Mouse (Mus musculus) cerebellum, postnatal 4 days (tissue): Measurements from ENCODE around the gene Vps13c.

Source experiments
- DNase-seq, 2 experiments: peaks; one replicate each; pipeline ENCODE4 v3.0.0; 2022; ENCODE audit warnings: low spot score in 2 of 2, mixed read lengths in 1 of 2

The Vps13c gene

DNA sequence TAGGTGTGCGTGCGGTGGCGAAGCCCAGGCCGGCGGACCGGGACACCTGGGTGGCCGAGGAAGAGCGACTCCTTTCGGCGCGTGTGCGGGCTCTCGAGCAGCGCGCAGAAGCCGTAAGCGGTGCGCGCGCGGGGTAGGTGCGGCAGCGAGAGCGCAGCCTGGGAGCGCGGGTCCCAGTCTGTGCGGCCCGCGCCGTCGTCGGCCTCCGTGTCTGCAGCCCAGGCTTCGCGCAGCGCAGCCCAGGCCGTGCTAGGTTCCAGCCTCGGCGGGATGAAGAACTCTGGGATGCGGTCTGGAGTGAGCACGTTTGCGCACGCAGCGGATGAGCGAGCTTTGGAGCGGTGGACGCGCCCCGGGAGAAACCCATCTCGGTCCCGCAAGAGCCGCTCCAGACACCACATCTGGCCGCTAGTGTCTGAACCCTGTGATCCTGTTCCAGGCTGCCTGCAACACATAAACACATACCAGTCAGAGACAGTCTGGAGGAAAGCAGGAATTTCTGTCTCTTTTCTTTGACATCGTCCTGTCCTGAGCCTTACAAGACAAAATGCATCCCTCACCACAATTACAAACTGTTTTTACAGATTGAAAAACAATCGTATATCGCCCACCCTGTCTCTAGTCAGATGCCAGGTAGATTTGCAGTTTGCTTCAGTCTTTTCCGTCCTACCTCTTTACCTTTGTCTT is 8.7 kb upstream of the Vps13c start:
- no peak for DNase-seq

DNA sequence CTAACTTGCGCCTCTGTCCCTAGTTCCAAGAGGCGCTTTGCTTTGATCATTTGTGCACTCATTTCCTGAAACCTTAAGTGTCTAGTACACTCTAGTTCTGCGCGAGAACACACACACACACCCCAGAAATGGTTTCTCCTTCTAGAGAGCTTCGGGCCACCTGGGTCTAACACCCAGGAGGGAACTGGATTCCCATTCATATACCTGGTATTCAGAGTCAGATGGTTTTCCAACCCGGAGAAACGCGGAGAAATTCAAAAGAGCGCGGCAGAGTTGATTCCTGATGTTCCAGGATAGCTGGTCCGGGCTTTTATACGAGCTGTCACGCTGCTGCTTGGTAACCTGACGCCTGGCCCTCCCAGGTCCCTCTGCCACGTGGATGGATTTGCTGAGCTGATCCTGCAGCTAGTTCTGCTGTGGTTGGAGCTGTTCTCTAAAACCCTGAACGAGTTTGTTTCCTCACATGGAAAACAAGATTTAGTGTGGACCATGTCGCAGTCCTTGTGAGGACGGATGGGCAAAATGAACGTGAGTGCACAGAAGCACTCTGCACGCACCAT is 8.1 kb upstream of the Vps13c start, which contains the start of gene C2cd4a:
Gene C2cd4a, minus strand, starts transcription at position 285 of the 560 bp plus-strand sequence.
- DNase-seq = peak in 1 of 2 experiments; percentile 8

DNA sequence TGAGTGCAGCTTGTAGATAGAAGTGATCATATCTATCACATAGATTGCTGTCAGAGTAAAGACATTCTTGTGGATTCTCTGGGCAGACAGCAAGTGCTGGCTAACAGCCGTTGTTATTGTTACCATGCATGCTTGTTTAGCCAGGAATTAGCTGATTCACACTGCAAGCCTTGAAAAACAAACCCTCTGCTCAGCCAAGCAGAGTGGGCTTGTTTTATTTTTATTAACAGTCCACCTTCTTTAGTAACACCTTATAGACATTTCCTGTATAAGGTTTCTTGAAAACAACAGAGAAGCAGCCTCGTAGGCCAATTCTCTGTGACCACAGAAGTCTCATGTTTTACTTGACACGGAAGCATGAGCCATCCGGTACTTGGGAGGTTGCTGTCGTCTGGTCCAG is 5.7 kb upstream of the Vps13c start:
- no peak for DNase-seq

- no peak for DNase-seq
These were observed 2.9 kb upstream of the Vps13c start for GRCm38 (mm10) chr9:67837311-67837710.

GRCm38 (mm10) chr9:67842797-67843196 is 2.6 kb downstream of the Vps13c start:
- no peak for DNase-seq

DNA sequence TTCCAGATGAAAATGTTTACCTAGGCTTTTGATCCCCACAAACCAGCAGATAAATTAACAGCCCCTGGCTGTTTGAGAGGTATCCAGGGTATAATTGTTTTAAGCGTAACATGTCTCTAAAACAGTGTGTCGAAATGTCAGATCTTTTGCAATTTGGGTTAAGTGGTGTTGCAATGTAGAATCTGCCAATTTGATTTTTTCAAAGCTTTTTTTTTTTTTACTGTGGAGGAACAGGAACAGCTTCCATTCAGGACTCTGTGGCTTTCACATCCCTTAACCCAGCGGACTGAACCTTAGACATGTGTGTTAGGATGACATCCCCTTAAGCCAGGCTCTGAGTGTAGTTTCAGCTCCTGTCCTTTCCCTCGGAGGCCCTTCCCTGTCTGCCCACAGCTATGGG is 4.8 kb downstream of the Vps13c start:
- no peak for DNase-seq

DNA sequence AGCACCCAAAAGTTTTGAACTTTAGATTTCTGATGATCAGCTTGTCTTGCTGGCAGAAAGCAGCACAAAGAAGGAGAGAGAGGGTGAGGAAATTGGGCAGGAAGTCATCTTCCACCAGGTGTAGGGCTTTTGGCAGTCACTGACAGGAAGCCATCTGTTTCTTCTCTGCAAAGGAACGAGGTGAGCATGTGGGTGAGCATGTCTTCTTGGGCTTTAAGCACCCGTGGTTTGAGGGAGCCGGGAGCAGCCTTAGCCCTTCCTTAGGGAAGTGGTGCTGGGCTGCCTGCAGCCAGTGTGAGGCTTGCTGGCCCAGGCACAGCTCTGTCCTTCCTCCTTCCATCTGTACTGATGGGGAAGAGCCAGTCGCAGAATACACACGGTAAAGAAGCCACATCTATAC is 5.5 kb downstream of the Vps13c start:
- DNase-seq = no peak

GRCm38 (mm10) chr9:67846089-67846488 is 5.9 kb downstream of the Vps13c start:
- DNase-seq = no peak

DNA sequence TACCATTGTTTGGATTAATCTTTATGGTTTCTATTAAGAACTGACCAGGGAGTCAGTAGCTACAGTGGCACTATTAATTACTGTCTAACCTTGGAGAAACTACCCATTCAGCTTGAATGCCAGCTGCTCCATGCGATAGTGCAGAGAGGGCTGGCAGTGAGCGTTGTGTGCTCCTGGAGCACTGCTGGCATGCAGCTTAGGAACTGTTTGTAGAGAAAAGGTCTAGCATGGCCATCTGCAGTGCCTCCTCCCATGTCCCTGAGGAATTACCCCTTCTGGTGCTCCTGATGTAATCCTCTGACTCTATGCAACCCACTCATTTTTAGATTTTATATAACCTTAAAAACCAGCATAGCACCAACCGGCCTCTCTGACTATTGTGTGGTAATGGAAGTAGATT is 7.4 kb downstream of the Vps13c start:
- no peak for DNase-seq

DNA sequence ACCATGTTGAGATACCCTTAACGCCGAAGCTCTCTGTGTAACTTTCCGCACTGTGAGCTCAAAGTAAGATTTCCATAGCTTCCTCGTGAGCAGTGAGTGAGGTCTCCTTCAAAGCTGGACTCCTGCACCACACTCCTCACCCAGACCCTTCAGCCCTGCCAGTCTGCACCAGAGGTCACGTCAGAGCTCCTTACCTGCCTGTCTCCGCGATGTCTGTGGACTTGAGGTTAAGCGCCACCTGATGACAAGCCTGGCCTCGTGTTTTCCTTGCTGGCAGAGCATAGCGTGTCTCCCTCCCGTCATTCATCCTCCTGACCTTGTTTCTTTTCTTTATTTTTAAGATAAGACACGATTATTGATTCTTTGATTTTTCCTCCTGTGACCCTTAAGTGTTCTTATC is 9.2 kb downstream of the Vps13c start:
- DNase-seq = no peak

DNA sequence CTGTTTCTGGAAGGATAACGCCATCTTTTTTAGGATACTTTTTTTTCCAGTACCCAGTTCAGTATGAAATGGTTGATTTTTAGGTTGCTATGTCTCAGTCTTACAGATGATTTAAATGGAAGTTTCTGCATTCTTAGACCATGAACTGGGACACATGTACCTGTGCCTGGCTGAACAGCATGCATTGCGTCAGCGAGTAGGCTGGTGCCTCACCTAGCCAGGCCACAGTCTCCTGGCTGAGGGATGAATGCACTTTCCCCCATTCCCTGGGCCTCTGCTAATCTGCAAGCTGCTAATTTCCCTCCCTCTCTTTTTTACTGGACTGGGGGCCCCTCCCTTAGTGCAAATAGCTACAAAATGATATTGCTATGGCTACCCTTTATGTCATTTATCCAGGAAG is 9.7 kb downstream of the Vps13c start:
- DNase-seq = no peak

- no peak for DNase-seq
These were observed 11.0 kb downstream of the Vps13c start for GRCm38 (mm10) chr9:67851150-67851549.

DNA sequence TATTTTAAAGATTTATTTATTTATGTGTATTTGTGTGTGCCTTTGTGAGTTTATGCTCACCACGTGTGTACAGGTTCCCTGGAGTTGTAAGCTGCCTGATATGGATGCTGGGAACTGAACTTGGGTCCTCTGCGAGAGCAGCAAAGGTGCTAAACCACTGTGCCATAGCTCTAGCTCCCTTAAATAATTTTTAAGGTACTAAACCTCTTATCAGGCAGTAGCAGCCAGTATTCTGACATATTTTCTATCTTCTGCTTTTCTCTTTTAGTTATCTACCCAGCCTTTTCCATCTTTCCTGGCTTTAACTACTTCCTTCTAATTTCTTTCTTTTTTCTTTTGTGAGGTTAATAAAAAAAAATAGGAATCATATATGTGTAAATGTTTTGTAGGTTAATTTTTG is 20.1 kb downstream of the Vps13c start:
- DNase-seq = no peak

DNA sequence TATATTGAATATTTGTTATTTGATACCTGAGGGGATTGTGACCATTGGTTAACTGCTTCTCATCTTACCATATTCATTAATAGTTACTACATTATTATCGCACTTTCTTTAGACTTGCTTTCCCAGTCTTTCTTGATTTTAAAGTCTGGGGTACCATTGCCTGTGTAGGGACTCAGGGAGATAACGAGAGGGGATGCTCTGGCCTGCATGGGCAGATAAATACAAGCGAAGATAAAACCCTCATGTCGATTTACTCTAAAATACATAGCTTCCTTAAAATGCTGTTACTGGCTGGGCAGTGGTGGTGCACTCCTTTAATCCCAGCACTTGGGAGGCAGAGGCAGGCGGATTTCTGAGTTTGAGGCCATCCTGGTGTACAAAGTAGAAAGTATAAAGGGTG is 23.1 kb downstream of the Vps13c start:
- DNase-seq = no peak

DNA sequence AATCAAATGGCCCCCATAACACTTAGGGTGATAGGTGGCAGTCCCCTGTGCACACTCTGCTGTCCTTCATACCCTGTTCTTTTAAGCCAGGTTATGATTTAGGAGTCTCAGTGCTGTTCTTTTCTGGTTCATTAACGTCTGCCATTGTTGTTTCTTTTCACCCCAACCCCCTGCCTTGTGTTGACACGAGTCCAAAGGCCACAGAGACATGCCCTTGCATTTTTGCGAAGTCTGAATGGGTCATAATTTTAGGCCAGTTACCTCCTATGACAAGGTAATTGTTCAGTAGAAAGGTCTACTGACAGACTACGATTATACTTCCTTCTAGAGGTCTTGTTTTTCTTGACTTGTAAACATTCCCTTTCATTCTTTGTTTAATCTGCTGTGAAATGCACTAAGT is 23.8 kb downstream of the Vps13c start:
- DNase-seq = no peak

- DNase-seq = no peak
These were observed 25.2 kb downstream of the Vps13c start for GRCm38 (mm10) chr9:67865411-67865810.

GRCm38 (mm10) chr9:67867411-67867810 is 27.2 kb downstream of the Vps13c start:
- no peak for DNase-seq

GRCm38 (mm10) chr9:67869691-67870450 is 29.7 kb downstream of the Vps13c start:
- no peak for DNase-seq

DNA sequence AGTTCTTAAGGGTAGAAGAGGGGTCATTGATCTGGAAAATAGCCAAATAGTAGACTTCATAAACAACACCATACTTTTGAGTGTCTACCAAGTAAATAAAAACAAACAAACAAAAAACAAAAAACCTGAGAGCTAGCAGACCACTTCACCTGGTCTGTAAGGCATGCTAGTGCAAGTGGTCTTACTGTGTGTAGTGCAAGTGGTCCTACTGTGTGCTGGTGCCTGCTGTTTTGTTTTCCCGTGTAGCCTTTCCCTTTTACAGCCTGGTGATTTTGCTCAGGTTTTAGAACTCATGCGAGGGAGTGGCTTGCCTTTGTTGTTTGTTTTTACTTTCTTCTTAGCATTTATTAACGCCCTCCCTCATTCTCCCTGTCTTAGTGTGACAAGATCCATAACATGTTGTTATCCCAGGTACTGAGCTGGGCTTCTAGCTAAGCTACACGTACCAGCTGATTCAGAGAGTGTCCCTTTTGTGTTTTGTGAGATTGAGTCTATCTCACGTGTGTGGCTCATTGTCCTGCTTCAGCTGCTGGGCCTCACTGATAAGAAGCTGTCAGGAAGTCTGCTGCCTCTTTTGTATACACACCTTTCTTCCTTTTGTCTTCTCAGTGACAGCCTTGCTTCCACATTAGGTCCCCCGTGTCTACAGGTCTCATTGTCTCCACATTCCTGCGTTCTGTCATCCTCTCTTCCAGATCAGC is 34.5 kb downstream of the Vps13c start:
- no peak for DNase-seq

DNA sequence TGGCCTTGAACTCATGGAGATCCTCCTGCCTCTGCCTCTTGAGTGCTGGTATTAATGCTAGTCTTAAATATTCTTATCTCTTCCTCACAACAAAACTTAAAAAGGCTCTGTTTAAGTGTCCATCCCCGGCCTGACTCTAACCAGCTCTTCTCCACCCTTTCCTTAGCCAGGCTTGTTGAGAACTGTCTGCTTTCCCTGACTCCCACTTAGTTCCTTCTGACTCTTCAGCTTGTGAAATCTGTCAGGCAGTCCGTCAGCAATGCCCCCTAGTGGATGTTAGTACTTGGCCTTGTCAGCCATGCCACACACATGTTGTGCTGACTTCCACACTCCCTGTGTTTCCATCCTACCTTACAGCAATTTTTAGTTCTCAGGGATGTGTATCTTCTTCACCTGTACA is 35.1 kb downstream of the Vps13c start:
- no peak for DNase-seq

DNA sequence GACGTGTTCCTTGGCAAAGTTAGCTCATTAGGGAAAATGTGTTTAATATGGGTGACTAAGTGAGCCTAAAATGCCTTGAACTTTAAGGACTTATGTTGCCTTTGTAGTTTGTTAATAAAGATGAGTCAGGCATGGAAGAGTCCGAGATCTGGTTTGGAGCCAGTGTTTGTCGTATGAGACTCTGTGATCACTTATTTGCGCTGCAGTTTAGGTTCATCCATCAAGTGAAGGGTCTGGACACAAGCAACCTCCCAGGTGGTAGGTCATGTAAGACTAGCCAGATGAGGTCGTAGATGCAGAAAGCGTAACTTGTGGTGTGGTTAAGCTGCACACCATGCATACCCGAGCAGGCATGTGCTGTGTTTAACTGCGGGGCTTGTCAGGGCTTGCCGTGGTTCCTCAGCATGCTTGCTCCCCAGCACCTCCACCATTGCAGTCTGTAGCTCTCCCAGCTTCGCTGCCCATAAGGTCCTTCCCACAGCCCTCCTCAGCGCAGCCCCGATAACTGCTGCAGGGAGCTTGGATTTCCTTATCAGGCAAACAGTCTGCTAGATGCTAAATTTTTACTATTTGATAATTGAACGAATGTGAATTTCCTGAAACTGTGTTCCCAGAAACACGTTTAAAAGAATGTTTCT is 37.0 kb downstream of the Vps13c start:
- no peak for DNase-seq

DNA sequence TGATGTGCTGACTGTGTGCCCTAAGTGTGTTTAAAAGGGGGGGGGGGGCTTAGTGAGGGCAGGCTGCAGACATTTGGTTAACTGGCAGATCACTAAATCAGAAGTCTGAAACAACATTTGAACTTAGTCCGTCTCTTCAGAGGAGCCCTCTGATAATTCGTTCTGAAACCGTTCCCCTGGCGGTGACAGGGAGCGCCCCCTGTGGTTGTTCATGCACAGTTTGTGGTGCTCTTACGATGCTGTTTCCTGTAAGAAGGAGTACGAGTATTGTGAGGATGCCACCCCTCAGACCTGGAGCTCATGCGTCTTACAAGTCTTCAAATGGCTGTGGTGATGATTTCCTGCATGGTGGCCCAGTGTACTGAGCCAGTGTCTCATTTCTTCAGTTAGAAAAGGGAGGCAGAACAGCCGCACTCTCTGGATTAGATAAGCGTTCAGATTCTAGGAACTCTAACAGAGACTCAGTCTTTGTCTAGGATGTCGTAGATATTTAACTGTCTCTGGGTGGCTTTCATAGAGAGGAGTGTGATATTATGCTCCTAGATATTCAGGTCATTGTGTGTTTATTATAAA is 38.1 kb downstream of the Vps13c start:
- DNase-seq = no peak
